Mouse (Mus musculus): ENCODE measurements around the gene Rcn3. TPM values are rescaled to one million over a fixed set of nuclear protein-coding genes. Genes with fewer than 3 reads are reported as not detected.

Gene Rcn3
- polyA plus RNA-seq, 1 experiment from 2014 or later: 17.9 TPM

DNA sequence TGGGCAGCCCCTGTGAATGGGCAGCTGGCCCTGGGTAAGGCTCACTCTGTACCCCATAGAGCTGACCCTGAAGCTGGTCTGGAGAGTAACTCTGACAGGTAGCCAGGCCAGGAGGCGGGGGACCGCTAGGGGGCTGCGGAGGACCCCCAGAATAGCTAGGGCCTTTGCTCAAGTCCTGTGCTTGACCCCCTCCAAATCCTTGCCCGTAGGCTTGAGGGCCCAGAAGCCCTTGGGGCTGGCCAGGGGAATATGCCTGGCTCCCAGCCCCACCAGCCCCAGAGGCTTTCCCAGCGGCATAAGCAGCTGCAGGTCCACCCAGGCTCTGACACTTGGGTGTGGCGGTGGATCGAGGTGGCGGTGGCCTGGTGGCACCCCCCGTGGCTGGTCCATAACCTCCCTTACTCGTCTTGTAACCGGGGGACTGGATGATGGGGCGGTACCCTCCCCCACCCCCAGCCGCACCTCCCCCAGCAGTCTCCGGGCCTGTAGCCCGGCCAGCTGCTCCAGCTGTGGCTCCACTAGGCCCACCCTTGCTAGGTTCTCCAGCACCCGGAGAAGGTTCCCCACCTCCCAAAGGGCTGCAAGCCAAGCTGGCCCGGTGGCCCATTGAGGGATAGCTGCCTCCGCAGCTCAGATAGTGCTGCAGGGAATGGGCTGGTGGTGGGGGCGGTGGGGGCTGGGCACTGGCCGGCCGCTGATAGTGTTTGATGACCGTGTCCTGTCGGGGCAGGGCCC, 42.9 kb downstream of the Rcn3 start:
- DNase-seq (no peak), ATAC-seq (no peak)
- H3K4me2 ChIP-seq (ENCODE audit: low read depth, low read length): no peak overlapping the region
- WGBS (ENCODE audit: insufficient replicate concordance): 89% methylated on average over 23 of the region's 23 CpGs
- no peaks in the 10 kb centered on the region for H3K27me3 ChIP-seq (ENCODE audit: insufficient read depth, low read length)
- H3K36me3 ChIP-seq (replicated peaks; ENCODE audit: insufficient read depth, low read length): peaks cover 39% of the 10 kb centered on the region
- no peak overlapping the region for H3K27ac ChIP-seq (ENCODE audit: low read depth)
- peaks cover 23% of the 10 kb centered on the region for H3K4me1 ChIP-seq (ENCODE audit: insufficient read depth)
- no peaks in the 10 kb centered on the region for H3K9me3 ChIP-seq (ENCODE audit: low read length)
- H3K9ac ChIP-seq (replicated peaks): no peak overlapping the region
- no peak overlapping the region for H3K4me3 ChIP-seq (ENCODE audit: low read depth, low read length)
- TF ChIP-seq EP300 (IDR thresholded peaks at IDR 0.05; ENCODE audit: low read depth) (no peak), CTCF (IDR thresholded peaks at IDR 0.05; ENCODE audit: low read depth) (no peak)

DNA sequence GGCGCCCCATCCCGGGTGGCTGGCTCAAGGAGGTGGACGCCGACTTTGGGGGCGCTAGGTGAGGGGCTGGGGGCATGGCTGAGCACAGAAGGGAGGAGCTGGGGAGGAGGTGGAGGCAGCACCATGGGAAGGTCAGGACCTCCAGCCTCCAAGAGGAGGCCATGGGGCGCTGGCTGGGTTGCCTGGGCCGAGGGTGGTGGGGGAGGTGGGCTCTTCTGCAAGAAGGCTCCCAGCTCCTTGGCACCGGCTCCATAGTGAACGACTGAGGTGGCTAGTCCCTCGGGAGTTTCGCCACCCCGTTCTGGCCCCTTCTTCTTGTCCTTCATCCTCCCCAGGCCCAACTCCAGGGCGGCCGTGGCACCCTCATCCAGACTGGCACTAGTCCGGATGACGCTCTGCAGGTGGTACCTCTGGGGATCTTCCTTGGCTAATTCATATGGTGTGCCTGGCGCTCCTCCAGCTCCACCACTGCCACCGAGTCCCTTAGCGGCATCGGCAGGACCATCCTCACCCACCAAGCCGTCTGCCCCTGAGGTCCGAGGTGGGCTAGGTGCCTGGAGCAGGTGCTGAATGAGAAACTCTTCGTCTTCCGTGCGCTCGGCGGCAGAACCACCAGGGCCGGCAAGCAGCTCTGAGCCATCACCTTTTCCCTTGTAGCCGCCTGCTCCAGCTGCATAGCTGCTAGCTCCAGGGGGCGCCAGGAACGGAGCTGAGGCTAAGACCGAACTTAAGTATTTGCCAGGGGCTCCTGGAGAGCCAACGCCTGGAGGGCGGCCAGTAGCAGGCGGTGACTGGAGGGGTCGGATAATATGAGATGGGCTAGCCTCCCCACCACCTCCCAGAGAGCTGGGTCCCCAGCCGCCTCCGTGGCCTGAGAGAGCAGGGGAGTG, 43.8 kb downstream of the Rcn3 start:
- no peak overlapping the region for H3K27ac ChIP-seq (ENCODE audit: low read depth)
- no peak overlapping the region for H3K4me2 ChIP-seq (ENCODE audit: low read depth, low read length)
- H3K9me3 ChIP-seq (ENCODE audit: low read length): no peaks in the 10 kb centered on the region
- no peak for TF ChIP-seq EP300 (IDR thresholded peaks at IDR 0.05; ENCODE audit: low read depth)
- TF ChIP-seq CTCF (IDR thresholded peaks at IDR 0.05; ENCODE audit: low read depth): no peak
- H3K27me3 ChIP-seq (ENCODE audit: insufficient read depth, low read length): no peaks in the 10 kb centered on the region
- DNase-seq (no peak), ATAC-seq (no peak)
- H3K4me1 ChIP-seq (ENCODE audit: insufficient read depth): peaks cover 17% of the 10 kb centered on the region
- WGBS (ENCODE audit: insufficient replicate concordance): 90% methylated on average over 38 of the region's 38 CpGs
- H3K9ac ChIP-seq (replicated peaks): no peak overlapping the region
- peaks cover 41% of the 10 kb centered on the region for H3K36me3 ChIP-seq (replicated peaks; ENCODE audit: insufficient read depth, low read length)
- H3K4me3 ChIP-seq (ENCODE audit: low read depth, low read length): no peak overlapping the region

DNA sequence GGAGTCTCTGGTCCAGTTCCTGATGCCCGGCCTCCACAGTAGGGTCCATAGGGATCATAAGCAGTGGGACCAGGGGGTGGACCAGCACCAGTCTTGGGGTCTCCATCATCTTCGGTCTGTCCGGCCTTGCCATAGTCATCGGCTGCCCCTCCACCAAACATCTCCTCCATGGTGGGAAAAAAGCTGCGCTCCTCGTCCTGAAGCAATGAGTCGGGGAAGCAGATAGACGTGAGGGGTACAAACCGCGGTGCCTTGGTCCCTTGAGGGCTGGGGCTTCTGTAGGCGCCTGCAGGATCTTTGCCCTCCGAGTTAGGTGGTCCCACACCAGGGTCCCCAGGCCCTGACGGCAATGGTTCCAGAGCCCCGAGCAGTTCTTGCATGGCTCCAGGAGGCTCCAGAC, 44.5 kb downstream of the Rcn3 start:
- 94% methylated on average over 14 of the region's 14 CpGs for WGBS (ENCODE audit: insufficient replicate concordance)

DNA sequence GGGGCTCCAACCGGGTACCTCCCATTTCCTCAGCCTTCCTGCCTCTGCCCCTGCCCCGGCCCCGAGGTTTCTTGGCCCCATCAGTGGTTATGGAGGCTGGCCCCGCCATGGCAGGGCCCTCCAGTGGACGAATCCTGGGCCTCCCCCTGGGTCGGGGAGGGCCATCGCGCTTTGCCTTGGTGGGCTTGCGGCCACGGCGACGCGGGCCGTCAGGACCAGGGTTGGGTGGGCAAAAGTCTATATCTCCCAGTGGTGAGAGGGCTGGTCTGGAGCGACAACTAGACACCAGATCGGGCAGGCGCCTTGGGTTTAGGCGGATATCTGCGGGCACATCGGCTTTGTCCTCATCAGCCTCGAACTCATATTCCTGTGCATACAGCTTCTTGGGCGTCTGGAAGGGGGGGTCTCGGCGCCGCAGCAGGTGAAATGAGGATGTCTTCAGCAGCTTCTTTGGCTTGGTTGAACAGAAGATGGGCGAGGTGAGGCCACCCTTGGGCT, 45.1 kb downstream of the Rcn3 start:
- Histone ChIP-seq H3K4me2 (ENCODE audit: low read depth, low read length) (no peak overlapping the region), H3K9ac (replicated peaks) (no peak overlapping the region), H3K4me3 (ENCODE audit: low read depth, low read length) (no peak overlapping the region), H3K9me3 (ENCODE audit: low read length) (no peaks in the 10 kb centered on the region), H3K36me3 (replicated peaks; ENCODE audit: insufficient read depth, low read length) (peaks cover 54% of the 10 kb centered on the region), H3K27ac (ENCODE audit: low read depth) (no peak overlapping the region), H3K4me1 (ENCODE audit: insufficient read depth) (peaks cover 11% of the 10 kb centered on the region), H3K27me3 (ENCODE audit: insufficient read depth, low read length) (no peaks in the 10 kb centered on the region)
- WGBS (ENCODE audit: insufficient replicate concordance): 91% methylated on average over 26 of the region's 26 CpGs
- no peak for ATAC-seq
- TF ChIP-seq CTCF (IDR thresholded peaks at IDR 0.05; ENCODE audit: low read depth) (no peak), EP300 (IDR thresholded peaks at IDR 0.05; ENCODE audit: low read depth) (no peak)
- no peak for DNase-seq

More for the DNA sequence above, 44.5 kb downstream of the Rcn3 start:
- no peak for DNase-seq
- ATAC-seq: no peak
- H3K4me3 ChIP-seq (ENCODE audit: low read depth, low read length): no peak overlapping the region
- H3K9ac ChIP-seq (replicated peaks): no peak overlapping the region
- H3K4me2 ChIP-seq (ENCODE audit: low read depth, low read length): no peak overlapping the region
- TF ChIP-seq CTCF (IDR thresholded peaks at IDR 0.05; ENCODE audit: low read depth) (no peak), EP300 (IDR thresholded peaks at IDR 0.05; ENCODE audit: low read depth) (no peak)
- H3K27ac ChIP-seq (ENCODE audit: low read depth): no peak overlapping the region
- H3K27me3 ChIP-seq (ENCODE audit: insufficient read depth, low read length): no peaks in the 10 kb centered on the region
- H3K9me3 ChIP-seq (ENCODE audit: low read length): no peaks in the 10 kb centered on the region
- peaks cover 49% of the 10 kb centered on the region for H3K36me3 ChIP-seq (replicated peaks; ENCODE audit: insufficient read depth, low read length)
- peaks cover 16% of the 10 kb centered on the region for H3K4me1 ChIP-seq (ENCODE audit: insufficient read depth)

DNA sequence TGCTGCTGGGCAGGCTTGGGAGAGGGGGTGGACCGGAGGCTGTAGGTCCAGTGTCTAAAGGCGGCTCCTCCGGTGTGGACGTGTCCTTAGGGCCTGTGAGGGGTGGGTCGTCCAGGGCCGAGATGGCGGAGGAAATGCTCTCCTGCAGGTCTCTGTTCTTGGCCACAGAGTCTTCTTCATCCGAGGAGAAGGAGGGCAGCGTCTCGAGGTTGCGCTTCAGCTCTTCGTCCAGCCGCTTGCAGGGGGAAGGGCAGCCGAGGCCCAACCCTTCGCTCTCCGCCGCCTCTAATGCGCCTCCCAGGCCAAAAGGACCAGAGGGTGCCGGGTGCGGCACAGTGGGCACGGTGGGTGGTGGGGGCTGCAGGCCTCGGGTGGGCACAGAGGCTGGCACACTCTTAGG, 46.3 kb downstream of the Rcn3 start:
- Histone ChIP-seq H3K4me1 (ENCODE audit: insufficient read depth) (no peaks in the 10 kb centered on the region; the same call in 1 of the 2 replicates), H3K4me2 (ENCODE audit: low read depth, low read length) (no peak overlapping the region), H3K4me3 (ENCODE audit: low read depth, low read length) (no peak overlapping the region), H3K36me3 (replicated peaks; ENCODE audit: insufficient read depth, low read length) (peaks cover 65% of the 10 kb centered on the region), H3K9me3 (ENCODE audit: low read length) (no peaks in the 10 kb centered on the region), H3K9ac (replicated peaks) (no peak overlapping the region), H3K27me3 (ENCODE audit: insufficient read depth, low read length) (no peaks in the 10 kb centered on the region), H3K27ac (ENCODE audit: low read depth) (no peak overlapping the region)
- TF ChIP-seq CTCF (IDR thresholded peaks at IDR 0.05; ENCODE audit: low read depth) (no peak), EP300 (IDR thresholded peaks at IDR 0.05; ENCODE audit: low read depth) (no peak)
- no peak for ATAC-seq
- 94% methylated on average over 22 of the region's 22 CpGs for WGBS (ENCODE audit: insufficient replicate concordance)
- no peak for DNase-seq

DNA sequence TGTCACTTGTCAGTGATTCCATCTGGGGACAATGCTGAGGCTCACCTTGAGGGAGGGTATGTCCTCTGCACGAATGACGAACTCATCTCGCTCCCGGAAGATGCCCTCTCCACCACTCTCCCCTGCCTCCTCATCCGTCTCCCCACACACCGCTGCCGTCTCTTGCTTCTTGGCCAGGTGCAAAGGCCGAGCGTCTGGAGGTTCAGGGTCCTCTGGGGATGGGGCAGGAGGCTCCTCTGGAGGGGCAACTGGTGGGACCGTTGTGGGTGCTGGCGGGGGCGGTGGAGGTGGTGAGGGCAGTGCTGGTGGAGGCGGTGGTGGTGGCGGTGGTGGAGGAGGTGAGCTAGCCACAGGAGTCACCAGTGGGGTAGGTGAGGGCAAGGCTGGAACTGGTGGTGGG, 48.7 kb downstream of the Rcn3 start:
- DNase-seq: no peak
- no peaks in the 10 kb centered on the region for H3K27me3 ChIP-seq (ENCODE audit: insufficient read depth, low read length)
- H3K9me3 ChIP-seq (ENCODE audit: low read length): no peaks in the 10 kb centered on the region
- H3K36me3 ChIP-seq (replicated peaks; ENCODE audit: insufficient read depth, low read length): peaks cover 53% of the 10 kb centered on the region
- no peaks in the 10 kb centered on the region for H3K4me1 ChIP-seq (ENCODE audit: insufficient read depth)
- H3K4me2 ChIP-seq (ENCODE audit: low read depth, low read length): no peak overlapping the region
- no peak overlapping the region for H3K9ac ChIP-seq (replicated peaks)
- 89% methylated on average over 14 of the region's 14 CpGs for WGBS (ENCODE audit: insufficient replicate concordance)
- TF ChIP-seq EP300 (IDR thresholded peaks at IDR 0.05; ENCODE audit: low read depth): no peak
- no peak for TF ChIP-seq CTCF (IDR thresholded peaks at IDR 0.05; ENCODE audit: low read depth)
- H3K27ac ChIP-seq (ENCODE audit: low read depth): no peak overlapping the region
- no peak for ATAC-seq
- H3K4me3 ChIP-seq (ENCODE audit: low read depth, low read length): no peak overlapping the region

Measured in liver, postnatal 0 days (tissue).